Mouse (Mus musculus): ENCODE results near the gene Mcu.

- no peak for TF ChIP-seq CTCF (IDR thresholded peaks at IDR 0.05; ENCODE audit: low read depth)
- no peak for TF ChIP-seq EP300 (IDR thresholded peaks at IDR 0.05; ENCODE audit: low read depth)
Measured at GRCm38 (mm10) chr10:59588135-59588534, 28.4 kb downstream of the Mcu start.

All from liver, embryonic 14.5 days (tissue).